Mouse (Mus musculus): ENCODE measurements around the gene Aoah. TPM values are rescaled to one million over a fixed set of nuclear protein-coding genes. Genes with fewer than 3 reads are reported as not detected.

The Aoah gene
- polyA plus RNA-seq, 1 experiment from 2014 or later: 0.80 TPM

- Histone ChIP-seq H3K27ac (no peak overlapping the region), H3K4me2 (no peak overlapping the region), H3K36me3 (replicated peaks) (no peaks in the 10 kb centered on the region), H3K4me3 (no peak overlapping the region), H3K27me3 (replicated peaks) (no peaks in the 10 kb centered on the region), H3K4me1 (no peaks in the 10 kb centered on the region), H3K9ac (no peak overlapping the region), H3K9me3 (no peaks in the 10 kb centered on the region)
- no peak for ATAC-seq (replicated peaks)
Measured at GRCm38 (mm10) chr13:20936016-20936415, 142.1 kb downstream of the Aoah start.

- ATAC-seq (replicated peaks): 0 out of 2 replicates have a peak, but pooled peaks have one; percentile 42
- H3K9me3 ChIP-seq: no peaks in the 10 kb centered on the region
- H3K9ac ChIP-seq: no peak overlapping the region
- WGBS: 37% methylated on average over 5 of the region's 5 CpGs
- no peak overlapping the region for H3K4me2 ChIP-seq
- H3K4me1 ChIP-seq: no peaks in the 10 kb centered on the region
- H3K27ac ChIP-seq: no peak overlapping the region
- H3K27me3 ChIP-seq (replicated peaks): no peaks in the 10 kb centered on the region
- no peak overlapping the region for H3K4me3 ChIP-seq
- no peaks in the 10 kb centered on the region for H3K36me3 ChIP-seq (replicated peaks)
Measured at GRCm38 (mm10) chr13:20937452-20937851, 143.5 kb downstream of the Aoah start.

- H3K36me3 ChIP-seq (replicated peaks): no peaks in the 10 kb centered on the region
- H3K27me3 ChIP-seq (replicated peaks): no peaks in the 10 kb centered on the region
- no peaks in the 10 kb centered on the region for H3K9me3 ChIP-seq
- no peak overlapping the region for H3K4me3 ChIP-seq
- H3K4me1 ChIP-seq: no peaks in the 10 kb centered on the region
- no peak for ATAC-seq (replicated peaks)
- H3K9ac ChIP-seq: no peak overlapping the region
- H3K4me2 ChIP-seq: no peak overlapping the region
- whole genome bisulfite sequencing: 74% methylated on average over 6 of the region's 6 CpGs
- no peak overlapping the region for H3K27ac ChIP-seq
Measured at GRCm38 (mm10) chr13:20939099-20939498, 145.2 kb downstream of the Aoah start.

- Histone ChIP-seq H3K27me3 (replicated peaks) (no peaks in the 10 kb centered on the region), H3K4me2 (no peak overlapping the region), H3K9me3 (no peaks in the 10 kb centered on the region), H3K4me1 (no peaks in the 10 kb centered on the region), H3K9ac (no peak overlapping the region), H3K36me3 (replicated peaks) (no peaks in the 10 kb centered on the region), H3K4me3 (no peak overlapping the region), H3K27ac (no peak overlapping the region)
- ATAC-seq (replicated peaks): no peak
- 55% methylated on average over 6 of the region's 6 CpGs for WGBS
Measured at GRCm38 (mm10) chr13:20940389-20940788, 146.5 kb downstream of the Aoah start.

- H3K9me3 ChIP-seq: no peaks in the 10 kb centered on the region
- H3K4me3 ChIP-seq: no peak overlapping the region
- H3K36me3 ChIP-seq (replicated peaks): no peaks in the 10 kb centered on the region
- no peaks in the 10 kb centered on the region for H3K27me3 ChIP-seq (replicated peaks)
- H3K27ac ChIP-seq: no peak overlapping the region
- WGBS: 96% methylated on average over 4 of the region's 4 CpGs
- H3K4me2 ChIP-seq: no peak overlapping the region
- no peak for ATAC-seq (replicated peaks)
- H3K9ac ChIP-seq: no peak overlapping the region
- H3K4me1 ChIP-seq: no peaks in the 10 kb centered on the region
Measured at GRCm38 (mm10) chr13:20941707-20942106, 147.8 kb downstream of the Aoah start.

- WGBS: 64% methylated on average over 3 of the region's 3 CpGs
Measured at GRCm38 (mm10) chr13:20963086-20963485, 169.2 kb downstream of the Aoah start.

GRCm38 (mm10) chr13:20981234-20982230, 187.6 kb downstream of the Aoah start:
- Histone ChIP-seq H3K9ac (no peak overlapping the region), H3K36me3 (replicated peaks) (no peaks in the 10 kb centered on the region), H3K4me3 (no peak overlapping the region), H3K4me2 (no peak overlapping the region), H3K9me3 (no peaks in the 10 kb centered on the region), H3K27me3 (replicated peaks) (no peaks in the 10 kb centered on the region), H3K4me1 (no peaks in the 10 kb centered on the region), H3K27ac (peak overlapping the region; percentile 22; the same call in 1 of the 2 replicates)
- 70% methylated on average over 8 of the region's 8 CpGs for WGBS
- ATAC-seq (replicated peaks): peak; percentile 71; the same call in 1 of the 2 replicates

More at GRCm38 (mm10) chr13:20963086-20963485, 169.2 kb downstream of the Aoah start:
- H3K9ac ChIP-seq: no peak overlapping the region
- ATAC-seq (replicated peaks): no peak
- no peaks in the 10 kb centered on the region for H3K4me1 ChIP-seq
- no peaks in the 10 kb centered on the region for H3K9me3 ChIP-seq
- H3K27me3 ChIP-seq (replicated peaks): no peaks in the 10 kb centered on the region
- no peak overlapping the region for H3K4me2 ChIP-seq
- H3K27ac ChIP-seq: no peak overlapping the region
- H3K36me3 ChIP-seq (replicated peaks): no peaks in the 10 kb centered on the region
- no peak overlapping the region for H3K4me3 ChIP-seq

GRCm38 (mm10) chr13:20985510-20985909, 191.6 kb downstream of the Aoah start:
- H3K4me3 ChIP-seq: no peak overlapping the region
- ATAC-seq (replicated peaks): no peak
- H3K27me3 ChIP-seq (replicated peaks): no peaks in the 10 kb centered on the region
- H3K36me3 ChIP-seq (replicated peaks): no peaks in the 10 kb centered on the region
- no peak overlapping the region for H3K9ac ChIP-seq
- no peak overlapping the region for H3K4me2 ChIP-seq
- no peaks in the 10 kb centered on the region for H3K4me1 ChIP-seq
- no peak overlapping the region for H3K27ac ChIP-seq
- no peaks in the 10 kb centered on the region for H3K9me3 ChIP-seq

- ATAC-seq (replicated peaks): no peak
Measured at GRCm38 (mm10) chr13:20985961-20986360, 192.0 kb downstream of the Aoah start.

GRCm38 (mm10) chr13:21005238-21005637, 211.3 kb downstream of the Aoah start:
- Histone ChIP-seq H3K9me3 (no peaks in the 10 kb centered on the region), H3K9ac (no peak overlapping the region), H3K36me3 (replicated peaks) (no peaks in the 10 kb centered on the region), H3K4me2 (no peak overlapping the region), H3K27me3 (replicated peaks) (no peaks in the 10 kb centered on the region), H3K27ac (no peak overlapping the region), H3K4me1 (0 out of 2 replicates have a peak, but pooled peaks cover 2% of the 10 kb centered on the region), H3K4me3 (no peak overlapping the region)
- peak; percentile 41; the same call in 1 of the 2 replicates for ATAC-seq (replicated peaks)
- WGBS: 72% methylated on average over 5 of the region's 5 CpGs

More at GRCm38 (mm10) chr13:20985961-20986360, 192.0 kb downstream of the Aoah start:
- Histone ChIP-seq H3K9ac (no peak overlapping the region), H3K9me3 (no peaks in the 10 kb centered on the region), H3K27ac (no peak overlapping the region), H3K4me3 (no peak overlapping the region), H3K4me1 (no peaks in the 10 kb centered on the region), H3K27me3 (replicated peaks) (no peaks in the 10 kb centered on the region), H3K4me2 (no peak overlapping the region), H3K36me3 (replicated peaks) (no peaks in the 10 kb centered on the region)

- WGBS: 39% methylated on average over 5 of the region's 5 CpGs
Measured at GRCm38 (mm10) chr13:21005642-21006320, 211.9 kb downstream of the Aoah start.

GRCm38 (mm10) chr13:21006321-21006653, 212.4 kb downstream of the Aoah start:
- Histone ChIP-seq H3K4me1 (0 out of 2 replicates have a peak, but pooled peaks cover 2% of the 10 kb centered on the region), H3K4me3 (no peak overlapping the region), H3K36me3 (replicated peaks) (no peaks in the 10 kb centered on the region), H3K27ac (no peak overlapping the region), H3K9ac (no peak overlapping the region), H3K4me2 (no peak overlapping the region), H3K9me3 (no peaks in the 10 kb centered on the region), H3K27me3 (replicated peaks) (no peaks in the 10 kb centered on the region)
- 56% methylated on average over 4 of the region's 4 CpGs for WGBS
- ATAC-seq (replicated peaks): no peak

More at GRCm38 (mm10) chr13:21005642-21006320, 211.9 kb downstream of the Aoah start:
- no peak overlapping the region for H3K9ac ChIP-seq
- 0 out of 2 replicates have a peak, but pooled peaks cover 2% of the 10 kb centered on the region for H3K4me1 ChIP-seq
- peak; percentile 91 for ATAC-seq (replicated peaks)
- no peaks in the 10 kb centered on the region for H3K9me3 ChIP-seq
- H3K36me3 ChIP-seq (replicated peaks): no peaks in the 10 kb centered on the region
- H3K27ac ChIP-seq: no peak overlapping the region
- H3K4me2 ChIP-seq: no peak overlapping the region
- H3K4me3 ChIP-seq: no peak overlapping the region
- H3K27me3 ChIP-seq (replicated peaks): no peaks in the 10 kb centered on the region
